12 mouse cellular contexts compared by ENCODE assay signal in the genomic region with DNA sequence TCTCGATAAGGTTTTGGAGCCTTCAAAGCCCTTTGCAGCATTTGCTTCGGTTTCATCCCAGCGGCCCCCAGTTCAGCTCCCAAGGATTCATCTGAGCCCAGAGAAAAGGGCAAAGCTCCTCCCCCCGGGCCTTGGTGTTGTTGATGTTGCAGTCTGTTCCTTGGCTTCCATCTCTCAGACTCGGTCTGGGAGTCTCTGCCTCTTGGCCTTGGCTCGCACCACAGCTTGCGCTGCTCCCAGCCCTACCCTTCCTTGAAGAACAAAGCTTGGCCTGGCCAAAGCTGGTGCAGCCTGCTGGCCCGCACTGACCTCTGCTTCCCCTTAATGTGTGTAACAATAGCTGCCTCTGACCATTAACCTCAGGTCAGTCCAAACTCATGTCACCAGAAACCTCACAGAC. TPM values are rescaled to one million over a fixed set of nuclear protein-coding genes. Genes with fewer than 3 reads are reported as not detected.
DNase-seq lines count a peak whose midpoint lies in the region; ATAC-seq lines count a peak whose summit lies in the region.
"Had no signal": no experiment of that assay in that cellular context is flagged by ENCODE, and none has a peak within 500 bp of the region (broad histone marks: within the 10 kb centered on the region; RNA-seq: fewer than 3 reads in every experiment).

No protein-coding gene starts in this region.

- no peaks in the 10 kb centered on the region for H3K36me3 ChIP-seq in midbrain, embryonic 16.5 days (ENCODE audit: control insufficient read depth, insufficient read depth, low read length)
- H3K36me3 ChIP-seq: neural tube, embryonic 15.5 days had no signal

- H3K9ac ChIP-seq in midbrain, embryonic 16.5 days (ENCODE audit: low read depth, low read length): no peak overlapping the region
- H3K9ac ChIP-seq: neural tube, embryonic 15.5 days had no signal

- H3K4me1 ChIP-seq in midbrain, embryonic 16.5 days (ENCODE audit: control insufficient read depth, insufficient read depth, low read length): no peaks in the 10 kb centered on the region
- H3K4me1 ChIP-seq: neural tube, embryonic 15.5 days had no signal

- H3K4me2 ChIP-seq in midbrain, embryonic 16.5 days (ENCODE audit: low read length): no peak overlapping the region
- H3K4me2 ChIP-seq: neural tube, embryonic 15.5 days had no signal

- no peaks in the 10 kb centered on the region for H3K9me3 ChIP-seq in midbrain, embryonic 16.5 days (replicated peaks; ENCODE audit: control insufficient read depth, low read length, poor library complexity, severe bottlenecking)
- H3K9me3 ChIP-seq: neural tube, embryonic 15.5 days had no signal

- WGBS in midbrain, embryonic 16.5 days: 72% methylated on average over 8 of the region's 8 CpGs

- no peak for ATAC-seq in megakaryocyte, adult 5-6 weeks (ENCODE audit: poor library complexity, severe bottlenecking)
- no peak for ATAC-seq in midbrain, embryonic 16.5 days
- ATAC-seq: intestine, postnatal 0 days had no signal

- peak; percentile 73 for DNase-seq in adrenal gland, adult 2 months
- DNase-seq in adrenal gland, postnatal 4 days (ENCODE audit: low spot score in 2 of 2): no peak
- peak; percentile 27 for DNase-seq in urinary bladder, postnatal 14 days (ENCODE audit: low spot score)
- no peak for DNase-seq in urinary bladder, postnatal 10 days (ENCODE audit: low spot score)
- DNase-seq in kidney, postnatal 36 days: peak; percentile 78 to 79
- no peak for DNase-seq in right cerebral cortex, adult 2 months (ENCODE audit: low spot score in 2 of 2)
- DNase-seq: left cerebral cortex, postnatal 4 days had no signal

- H3K27me3 ChIP-seq in midbrain, embryonic 16.5 days (ENCODE audit: control insufficient read depth, insufficient read depth, low read depth, low read length): no peaks in the 10 kb centered on the region
- H3K27me3 ChIP-seq: megakaryocyte, embryonic 14.5 days; neural tube, embryonic 15.5 days had no signal

- H3K27ac ChIP-seq in midbrain, embryonic 16.5 days (ENCODE audit: low read length): no peak overlapping the region
- H3K27ac ChIP-seq: neural tube, embryonic 15.5 days had no signal

- H3K4me3 ChIP-seq in midbrain, embryonic 16.5 days (ENCODE audit: low read depth, low read length): no peak overlapping the region
- H3K4me3 ChIP-seq: megakaryocyte, embryonic 14.5 days; neural tube, embryonic 15.5 days had no signal

RNA-seq across cellular contexts. Expression of a gene that starts 15.2 kb away (rescaled TPM):
- under 1 TPM; 0.43 to 0.45 TPM for total RNA-seq in adrenal gland, adult 2 months (2021)
- polyA plus RNA-seq in adrenal gland, adult 2 months (2012; rRNA removed): 1.4 and 1.5 TPM in 2 replicates
- 1 to 10 TPM in 1 of 2 experiments, under 1 TPM in 1; 0.82 to 1.1 TPM for total RNA-seq in adrenal gland, postnatal 4 days (2021)
- not detected in 2 replicates for total RNA-seq in megakaryocyte, adult 5-6 weeks (2015)
- not detected in 2 replicates for total RNA-seq in megakaryocyte, adult 5-6 weeks (2017)
- polyA plus RNA-seq in midbrain, embryonic 16.5 days (2015; fragmentation: Nextera tagmentation; extraction: Ambion mirVana): not detected in 2 replicates
- total RNA-seq: left cerebral cortex, postnatal 4 days had no signal
- polyA plus RNA-seq: neural tube, embryonic 15.5 days had no signal

RNA-seq across cellular contexts. Expression of a gene that starts 18.4 kb away (rescaled TPM):
- 10 to 100 TPM; 22.7 to 35.5 TPM for total RNA-seq in adrenal gland, adult 2 months (2021)
- 43.7 and 59.0 TPM in 2 replicates for polyA plus RNA-seq in adrenal gland, adult 2 months (2012; rRNA removed)
- total RNA-seq in adrenal gland, postnatal 4 days (2021): 10 to 100 TPM; 33.6 to 40.2 TPM
- total RNA-seq in megakaryocyte, adult 5-6 weeks (2015): 37.2 and 38.5 TPM in 2 replicates
- 78.4 and 93.1 TPM in 2 replicates for total RNA-seq in megakaryocyte, adult 5-6 weeks (2017)
- polyA plus RNA-seq in midbrain, embryonic 16.5 days (2015; fragmentation: Nextera tagmentation; extraction: Ambion mirVana): 2.0 and 2.2 TPM in 2 replicates

Comparison
In these comparisons a context has a peak if more than half of its experiments do, and no peak if none do; other contexts are left out.
1. DNase-seq: peak in adrenal gland, adult 2 months (single experiment), urinary bladder, postnatal 14 days (single experiment) and kidney, postnatal 36 days (2 of 2); none in adrenal gland, postnatal 4 days (0 of 2), urinary bladder, postnatal 10 days (single experiment) and right cerebral cortex, adult 2 months (0 of 2).